Mouse (Mus musculus): ENCODE measurements around the gene Carm1. TPM values are rescaled to one million over a fixed set of nuclear protein-coding genes. Genes with fewer than 3 reads are reported as not detected.

Carm1 gene
- polyA plus RNA-seq, 1 experiment, result 63.4 TPM

DNA sequence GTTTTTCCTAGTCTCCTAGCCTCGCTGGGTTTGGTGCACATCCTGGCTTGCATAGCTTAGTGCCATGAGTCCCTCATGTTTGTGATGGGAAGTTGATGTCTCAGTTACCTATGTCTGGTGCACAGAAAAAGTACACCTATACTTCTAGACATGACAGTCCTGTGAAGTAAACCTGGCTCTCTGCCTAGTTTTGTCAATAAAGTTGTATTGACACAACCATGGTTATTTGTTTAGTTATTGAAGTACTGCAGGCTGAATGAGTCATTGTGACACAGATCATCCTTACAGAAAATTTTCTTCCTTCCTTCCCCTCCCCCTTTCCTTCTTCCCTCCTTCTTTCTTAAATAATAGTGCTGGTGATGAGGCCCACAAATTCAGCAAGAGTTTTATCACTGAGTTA lies 17.7 kb downstream of the Carm1 start:
- no peaks in the 10 kb centered on the region for H3K27me3 ChIP-seq (ENCODE audit: control insufficient read depth, insufficient read depth, low read length)
- H3K27ac ChIP-seq (ENCODE audit: insufficient read depth, low read depth, low read length), result no peak overlapping the region
- 0 out of 2 replicates have a peak, but pooled peaks cover 2% of the 10 kb centered on the region for H3K36me3 ChIP-seq (ENCODE audit: control insufficient read depth, insufficient read depth, low read length)
- 65% methylated on average over 1 of the region's 1 CpGs for WGBS
- H3K4me3 ChIP-seq (ENCODE audit: low read depth, low read length), result no peak overlapping the region
- no peaks in the 10 kb centered on the region; the same call in 1 of the 2 replicates for H3K4me1 ChIP-seq (ENCODE audit: control insufficient read depth, insufficient read depth, insufficient read length, low read length)
- no peak for TF ChIP-seq CTCF (IDR thresholded peaks at IDR 0.05; ENCODE audit: extremely low read depth, insufficient read length, insufficient replicate concordance, low read depth, low read length)
- TF ChIP-seq POLR2A (IDR thresholded peaks at IDR 0.05; ENCODE audit: low read depth, low read length), result no peak

DNA sequence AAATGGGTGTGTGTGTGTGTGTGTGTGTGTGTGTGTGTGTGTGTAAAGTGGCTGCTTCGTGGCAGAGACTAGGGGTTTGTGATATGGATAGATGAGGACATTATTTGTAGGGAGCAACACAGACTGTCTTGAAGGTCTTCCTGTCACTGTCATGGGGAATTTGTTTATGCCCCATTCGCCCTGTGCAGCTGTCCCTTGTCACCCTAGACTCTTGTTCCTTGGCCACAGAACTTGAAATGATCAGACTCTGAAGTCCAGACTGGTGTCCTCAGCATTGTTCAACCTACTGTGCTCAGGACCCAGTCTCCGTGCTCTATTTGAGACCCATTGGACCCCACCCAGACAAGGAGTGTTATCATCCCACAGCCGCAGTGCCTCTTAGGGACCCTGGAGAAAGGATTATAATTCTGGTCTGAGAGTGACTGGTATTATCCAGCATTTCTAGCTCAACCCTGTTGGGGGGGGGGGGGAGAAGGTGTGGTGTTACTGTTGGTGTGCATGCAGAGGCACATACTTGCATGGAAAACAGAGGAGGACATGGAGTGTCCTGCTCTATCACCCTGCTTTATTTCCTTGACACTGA lies 18.4 kb downstream of the Carm1 start:
- no peak overlapping the region for H3K27ac ChIP-seq (ENCODE audit: insufficient read depth, low read depth, low read length)
- no peaks in the 10 kb centered on the region; the same call in 1 of the 2 replicates for H3K4me1 ChIP-seq (ENCODE audit: control insufficient read depth, insufficient read depth, insufficient read length, low read length)
- peaks cover 7% of the 10 kb centered on the region for H3K36me3 ChIP-seq (ENCODE audit: control insufficient read depth, insufficient read depth, low read length)
- no peaks in the 10 kb centered on the region for H3K27me3 ChIP-seq (ENCODE audit: control insufficient read depth, insufficient read depth, low read length)
- 69% methylated on average over 4 of the region's 4 CpGs for WGBS
- TF ChIP-seq CTCF (IDR thresholded peaks at IDR 0.05; ENCODE audit: extremely low read depth, insufficient read length, insufficient replicate concordance, low read depth, low read length) (no peak), POLR2A (IDR thresholded peaks at IDR 0.05; ENCODE audit: low read depth, low read length) (no peak)
- no peak overlapping the region for H3K4me3 ChIP-seq (ENCODE audit: low read depth, low read length)

DNA sequence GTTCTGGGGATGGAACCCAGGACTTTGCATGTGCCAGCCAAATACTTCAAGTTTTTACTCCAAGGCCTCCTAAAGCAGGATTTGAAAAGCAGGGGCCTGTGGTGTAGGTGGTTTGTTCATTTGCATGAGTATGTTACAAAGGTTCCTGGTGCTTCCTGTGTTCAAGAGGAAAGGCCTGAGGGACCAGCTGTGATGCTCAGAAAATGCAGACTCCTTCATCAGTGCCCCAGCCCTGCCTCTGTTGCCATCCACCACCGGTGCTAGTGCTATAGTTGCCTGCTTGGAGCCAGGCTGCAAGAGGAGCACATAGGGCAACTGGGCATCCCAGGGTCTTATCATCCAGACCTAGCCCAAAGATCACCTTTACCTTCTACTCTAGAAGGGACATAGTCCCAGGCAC lies 19.8 kb downstream of the Carm1 start:
- peaks cover 11% of the 10 kb centered on the region for H3K36me3 ChIP-seq (ENCODE audit: control insufficient read depth, insufficient read depth, low read length)
- H3K27me3 ChIP-seq (ENCODE audit: control insufficient read depth, insufficient read depth, low read length), result no peaks in the 10 kb centered on the region
- no peak overlapping the region for H3K27ac ChIP-seq (ENCODE audit: insufficient read depth, low read depth, low read length)
- H3K4me1 ChIP-seq (ENCODE audit: control insufficient read depth, insufficient read depth, insufficient read length, low read length), result no peaks in the 10 kb centered on the region; the same call in 1 of the 2 replicates
- no peak overlapping the region for H3K4me3 ChIP-seq (ENCODE audit: low read depth, low read length)
- no peak for TF ChIP-seq CTCF (IDR thresholded peaks at IDR 0.05; ENCODE audit: extremely low read depth, insufficient read length, insufficient replicate concordance, low read depth, low read length)
- no peak for TF ChIP-seq POLR2A (IDR thresholded peaks at IDR 0.05; ENCODE audit: low read depth, low read length)
- 84% methylated on average over 1 of the region's 1 CpGs for WGBS

DNA sequence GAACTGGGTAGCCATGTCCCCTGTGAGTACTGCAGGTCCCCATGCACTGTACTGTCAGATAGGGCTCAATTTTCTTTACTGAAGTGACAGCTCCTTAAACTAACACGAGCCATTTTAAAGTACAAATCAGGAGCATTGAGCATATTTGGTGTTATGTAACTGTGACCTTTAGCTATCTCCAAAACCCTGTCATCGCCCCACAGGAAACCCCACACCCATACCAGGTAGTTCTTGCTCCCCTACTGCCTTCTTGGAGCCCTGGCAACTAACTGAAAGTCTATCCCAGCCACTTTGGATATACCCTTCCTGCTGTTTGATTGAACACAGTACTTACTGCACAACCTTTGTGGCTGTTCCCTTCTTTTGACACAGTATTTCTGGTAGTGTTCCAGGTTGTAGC lies 20.4 kb downstream of the Carm1 start:
- Histone ChIP-seq H3K4me1 (ENCODE audit: control insufficient read depth, insufficient read depth, insufficient read length, low read length) (no peaks in the 10 kb centered on the region; the same call in 1 of the 2 replicates), H3K27me3 (ENCODE audit: control insufficient read depth, insufficient read depth, low read length) (no peaks in the 10 kb centered on the region), H3K4me3 (ENCODE audit: low read depth, low read length) (no peak overlapping the region), H3K36me3 (ENCODE audit: control insufficient read depth, insufficient read depth, low read length) (peaks cover 14% of the 10 kb centered on the region), H3K27ac (ENCODE audit: insufficient read depth, low read depth, low read length) (no peak overlapping the region)
- no peak for TF ChIP-seq CTCF (IDR thresholded peaks at IDR 0.05; ENCODE audit: extremely low read depth, insufficient read length, insufficient replicate concordance, low read depth, low read length)
- no peak for TF ChIP-seq POLR2A (IDR thresholded peaks at IDR 0.05; ENCODE audit: low read depth, low read length)
- 62% methylated on average over 2 of the region's 2 CpGs for WGBS

DNA sequence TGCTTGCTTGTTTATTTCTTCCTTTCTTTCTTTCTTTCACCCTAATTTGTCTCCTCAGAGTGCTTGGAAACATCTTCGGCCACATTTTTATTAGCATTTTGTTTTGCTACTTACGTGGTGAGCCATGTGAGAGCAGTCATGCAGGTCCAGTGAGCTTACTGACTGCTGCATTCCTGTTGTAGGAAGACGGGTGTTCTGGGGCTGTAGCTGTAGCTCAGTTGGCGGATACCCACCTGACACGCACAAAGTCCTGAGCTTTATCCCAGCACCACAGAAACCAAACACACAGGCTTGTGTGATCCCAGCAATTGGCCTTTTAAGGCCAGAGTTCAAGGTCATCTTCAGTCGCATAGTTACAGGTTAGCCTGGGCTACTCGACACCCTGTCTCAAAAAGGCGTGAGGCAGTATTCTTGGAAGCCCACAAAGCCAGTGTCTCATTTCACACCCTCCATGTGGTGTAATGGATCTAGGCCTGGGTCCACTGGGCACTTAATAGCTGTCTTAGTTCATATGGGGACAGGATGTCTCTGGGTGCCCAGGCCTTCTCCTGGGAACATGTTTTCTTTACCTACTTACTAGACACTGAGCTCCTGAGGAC lies 22.1 kb downstream of the Carm1 start:
- H3K36me3 ChIP-seq (ENCODE audit: control insufficient read depth, insufficient read depth, low read length), result peaks cover 21% of the 10 kb centered on the region
- H3K4me1 ChIP-seq (ENCODE audit: control insufficient read depth, insufficient read depth, insufficient read length, low read length), result no peaks in the 10 kb centered on the region; the same call in 1 of the 2 replicates
- no peaks in the 10 kb centered on the region for H3K27me3 ChIP-seq (ENCODE audit: control insufficient read depth, insufficient read depth, low read length)
- no peak overlapping the region for H3K27ac ChIP-seq (ENCODE audit: insufficient read depth, low read depth, low read length)
- TF ChIP-seq POLR2A (IDR thresholded peaks at IDR 0.05; ENCODE audit: low read depth, low read length), result no peak
- no peak for TF ChIP-seq CTCF (IDR thresholded peaks at IDR 0.05; ENCODE audit: extremely low read depth, insufficient read length, insufficient replicate concordance, low read depth, low read length)
- 86% methylated on average over 8 of the region's 8 CpGs for WGBS
- H3K4me3 ChIP-seq (ENCODE audit: low read depth, low read length), result no peak overlapping the region

DNA sequence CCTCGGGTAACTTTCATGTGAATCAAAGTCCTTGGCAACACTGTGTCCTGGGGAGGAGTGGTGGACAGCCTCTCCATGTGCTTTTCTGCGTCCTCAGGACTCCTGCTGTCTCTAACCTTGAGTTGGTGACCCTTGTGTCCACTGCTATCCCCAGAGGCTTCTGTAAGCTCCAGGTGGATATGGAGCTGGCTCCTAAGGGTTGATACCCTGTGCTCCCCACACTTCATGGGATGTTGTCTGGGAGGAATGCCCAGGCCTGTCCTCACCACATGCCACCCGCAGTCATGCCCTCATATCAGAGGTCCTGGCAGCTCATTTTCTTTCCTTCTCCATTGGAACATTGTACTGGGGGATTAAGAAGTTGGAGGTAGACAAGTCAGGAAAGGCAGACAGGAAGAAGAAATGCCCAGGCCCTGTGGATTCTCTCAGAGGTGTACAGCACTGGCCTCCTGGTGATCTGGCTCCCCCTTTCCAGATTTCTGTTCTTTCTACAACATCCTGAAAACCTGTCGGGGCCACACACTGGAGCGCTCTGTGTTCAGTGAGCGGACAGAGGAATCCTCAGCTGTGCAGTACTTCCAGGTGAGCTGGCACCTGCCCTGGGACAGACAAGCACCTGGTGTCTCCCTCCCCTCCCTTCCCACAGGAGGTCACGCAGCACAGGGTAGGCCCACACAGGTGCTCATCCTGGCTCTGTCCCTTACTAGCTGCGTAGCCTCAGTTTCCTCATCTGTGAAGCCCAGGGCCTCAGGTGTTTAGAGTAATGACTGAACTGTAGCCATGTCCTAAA lies 27.5 kb downstream of the Carm1 start:
- Histone ChIP-seq H3K27ac (ENCODE audit: insufficient read depth, low read depth, low read length) (no peak overlapping the region), H3K4me3 (ENCODE audit: low read depth, low read length) (no peak overlapping the region), H3K27me3 (ENCODE audit: control insufficient read depth, insufficient read depth, low read length) (no peaks in the 10 kb centered on the region), H3K36me3 (ENCODE audit: control insufficient read depth, insufficient read depth, low read length) (peaks cover 39% of the 10 kb centered on the region), H3K4me1 (ENCODE audit: control insufficient read depth, insufficient read depth, insufficient read length, low read length) (no peaks in the 10 kb centered on the region)
- WGBS, result 94% methylated on average over 8 of the region's 8 CpGs
- TF ChIP-seq CTCF (IDR thresholded peaks at IDR 0.05; ENCODE audit: extremely low read depth, insufficient read length, insufficient replicate concordance, low read depth, low read length), result no peak
- TF ChIP-seq POLR2A (IDR thresholded peaks at IDR 0.05; ENCODE audit: low read depth, low read length), result no peak

DNA sequence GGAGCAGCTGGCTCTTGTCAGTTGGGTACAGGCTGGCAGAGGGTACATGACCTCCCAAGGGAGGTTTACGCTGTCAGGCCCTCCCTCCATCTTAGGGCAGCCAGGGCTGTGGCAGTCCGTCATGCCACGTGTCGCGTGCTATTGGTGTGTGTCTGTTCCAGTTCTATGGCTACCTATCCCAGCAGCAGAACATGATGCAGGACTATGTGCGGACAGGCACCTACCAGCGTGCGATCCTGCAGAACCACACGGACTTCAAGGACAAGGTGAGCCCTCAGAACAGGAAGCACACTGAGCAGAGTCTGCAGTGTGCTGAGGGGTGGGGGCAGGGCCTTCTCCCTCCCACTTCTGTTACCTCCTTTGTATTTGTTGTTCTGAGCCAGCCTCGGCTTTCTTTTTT lies 28.6 kb downstream of the Carm1 start:
- Histone ChIP-seq H3K36me3 (ENCODE audit: control insufficient read depth, insufficient read depth, low read length) (peaks cover 39% of the 10 kb centered on the region), H3K4me1 (ENCODE audit: control insufficient read depth, insufficient read depth, insufficient read length, low read length) (no peaks in the 10 kb centered on the region), H3K27me3 (ENCODE audit: control insufficient read depth, insufficient read depth, low read length) (no peaks in the 10 kb centered on the region), H3K4me3 (ENCODE audit: low read depth, low read length) (no peak overlapping the region), H3K27ac (ENCODE audit: insufficient read depth, low read depth, low read length) (no peak overlapping the region)
- TF ChIP-seq CTCF (IDR thresholded peaks at IDR 0.05; ENCODE audit: extremely low read depth, insufficient read length, insufficient replicate concordance, low read depth, low read length) (no peak), POLR2A (IDR thresholded peaks at IDR 0.05; ENCODE audit: low read depth, low read length) (no peak)
- 94% methylated on average over 10 of the region's 10 CpGs for WGBS
